Mouse (Mus musculus) hindbrain, postnatal 0 days (tissue): ENCODE data around the gene Zzef1. TPM values are rescaled to one million over a fixed set of nuclear protein-coding genes. Genes with fewer than 3 reads are reported as not detected.

Experiments used
- ATAC-seq: fragments of 200-750 bp; cut with Nextera tagmentation; 2 replicates; pipeline ENCODE4 v1.8.0; 2017; ENCODE audit warnings: mild to moderate bottlenecking, moderate TSS enrichment, moderate library complexity
- DNase-seq: peaks from one replicate; pipeline ENCODE4 v3.0.0-alpha.2; 2015; ENCODE audit warnings: low spot score
- H3K27ac ChIP-seq: fragments of 300-500 bp; sonication (generic); 2 replicates; pipeline ENCODE4 v1.5.1; 2014; ENCODE audit warnings: mild to moderate bottlenecking
- H3K27me3 ChIP-seq: fragments of 300-500 bp; sonication (generic); 2 replicates; pipeline ENCODE4 v1.6.1; 2014; ENCODE audit warnings: low read length, mixed read lengths; ENCODE audit not compliant: insufficient read depth
- H3K36me3 ChIP-seq: fragments of 300-500 bp; sonication (generic); 2 replicates; pipeline ENCODE4 v1.6.1; 2014; ENCODE audit warnings: low read length, mixed read lengths; ENCODE audit not compliant: insufficient read depth
- H3K4me1 ChIP-seq: fragments of 300-500 bp; sonication (generic); 2 replicates; pipeline ENCODE4 v1.6.1; 2014; ENCODE audit warnings: antibody characterized with exemption, low read length, mixed read lengths; ENCODE audit not compliant: insufficient read depth
- H3K4me2 ChIP-seq: fragments of 300-500 bp; sonication (generic); 2 replicates; pipeline ENCODE4 v1.6.1; 2014; ENCODE audit warnings: low read depth, mild to moderate bottlenecking, low read length, moderate library complexity, mixed read lengths
- H3K4me3 ChIP-seq: fragments of 300-500 bp; sonication (generic); 2 replicates; pipeline ENCODE4 v1.5.1; 2014; ENCODE audit warnings: low read length
- H3K9ac ChIP-seq: fragments of 300-500 bp; sonication (generic); replicated peaks from 2 replicates; pipeline ENCODE4 v1.6.1; 2014; ENCODE audit warnings: mild to moderate bottlenecking, low read length, moderate library complexity, mixed read lengths
- H3K9me3 ChIP-seq: fragments of 300-500 bp; sonication (generic); 2 replicates; pipeline ENCODE4 v1.6.1; 2016; ENCODE audit warnings: low read length, mixed read lengths
- CTCF ChIP-seq: IDR thresholded peaks from 2 replicates; pipeline ENCODE4 v1.5.1; 2016; ENCODE audit warnings: antibody characterized with exemption, control low read depth, low read depth
- WGBS: fragments of 180-500 bp; shearing (Covaris S2); extraction: QIAGEN DNeasy Blood & Tissue Kit; methylation state at CpG from one replicate; pipeline ENCODE4 v1.1.7; 2014; 5-methylcytosine and 5-hydroxymethylcytosine counted together
- microRNA-seq, 2 experiments: library from miRNA; unstranded; fragments of <30 nt; microRNA quantifications; one replicate each; pipeline ENCODE4; 2016
- polyA plus RNA-seq: library from polyadenylated mRNA; unstranded; fragments of >200 nt; fragmentation: Nextera tagmentation; extraction: Ambion mirVana; gene quantifications from 2 replicates; pipeline ENCODE4 v1.2.1, GENCODE M21; 2015
- total RNA-seq: library from RNA; depleted of rRNA; stranded (reverse); fragments of >200 nt; gene quantifications from 2 replicates; pipeline ENCODE4 v1.2.3, GENCODE M21; 2014; rRNA removed

Gene Zzef1
- total and polyA plus RNA-seq, 2 experiments from 2014 or later = 9.4 to 43.2 TPM

DNA sequence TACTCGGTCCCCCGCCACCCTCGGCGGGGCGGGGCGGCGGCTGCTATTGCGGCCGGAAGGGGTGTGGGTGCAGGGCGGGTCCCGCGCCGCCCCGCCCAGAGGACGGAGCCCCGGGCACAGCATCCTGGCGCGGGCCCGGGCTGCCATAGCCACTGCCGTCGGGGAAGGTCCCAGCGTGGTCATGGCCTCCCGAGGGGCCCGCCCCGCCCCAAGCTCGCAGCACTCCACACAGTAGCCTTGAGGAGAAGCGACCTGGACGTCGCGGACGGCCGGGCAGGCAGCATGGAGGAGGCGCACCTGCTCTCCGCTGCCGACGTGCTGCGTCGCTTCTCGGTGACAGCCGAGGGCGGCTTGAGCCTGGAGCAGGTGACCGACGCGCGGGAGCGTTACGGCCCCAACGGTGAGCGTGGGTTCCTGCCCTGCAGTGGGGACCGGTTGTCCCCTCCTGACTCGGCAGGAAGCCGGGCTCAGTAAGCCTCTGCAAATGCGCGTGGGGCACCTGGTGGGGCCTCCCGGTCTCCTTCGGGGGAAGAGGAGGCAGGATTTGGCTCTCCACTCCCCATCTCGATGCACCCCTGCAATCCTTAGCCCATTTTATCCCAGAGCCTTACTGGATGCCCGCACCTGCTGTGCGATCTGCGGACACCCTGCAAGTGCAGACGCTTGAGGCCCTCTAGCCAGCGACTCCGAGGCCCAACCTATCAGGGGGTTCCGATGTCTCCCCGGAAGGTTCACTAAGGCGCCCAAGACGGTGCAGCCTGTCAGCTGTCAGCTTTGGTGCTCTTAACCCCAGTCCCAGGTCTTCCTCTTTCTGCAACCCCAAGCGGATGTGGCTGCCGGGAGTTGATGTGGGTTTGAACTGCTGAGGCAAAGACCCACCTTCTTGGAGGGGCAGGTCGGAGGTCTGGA lies 165.3 kb downstream of the Zzef1 start, which contains the start of gene Atp2a3:
TSS of gene Atp2a3 (plus strand) at position 98 of the 909 bp plus-strand sequence.
- WGBS = 4% methylated on average over 66 of the region's 70 CpGs
- Histone ChIP-seq H3K27me3 (peaks cover 27% of the 10 kb centered on the region), H3K9ac (no peak within 1 kb of the TSS), H3K4me2 (peak within 1 kb of the TSS; percentile 34), H3K9me3 (no peaks in the 10 kb centered on the region), H3K27ac (no peak within 1 kb of the TSS), H3K4me3 (peak within 1 kb of the TSS; percentile 23), H3K36me3 (no peaks in the 10 kb centered on the region), H3K4me1 (no peaks in the 10 kb centered on the region)
- no peak for ATAC-seq
- no peak for DNase-seq
- TF ChIP-seq CTCF = no peak

DNA sequence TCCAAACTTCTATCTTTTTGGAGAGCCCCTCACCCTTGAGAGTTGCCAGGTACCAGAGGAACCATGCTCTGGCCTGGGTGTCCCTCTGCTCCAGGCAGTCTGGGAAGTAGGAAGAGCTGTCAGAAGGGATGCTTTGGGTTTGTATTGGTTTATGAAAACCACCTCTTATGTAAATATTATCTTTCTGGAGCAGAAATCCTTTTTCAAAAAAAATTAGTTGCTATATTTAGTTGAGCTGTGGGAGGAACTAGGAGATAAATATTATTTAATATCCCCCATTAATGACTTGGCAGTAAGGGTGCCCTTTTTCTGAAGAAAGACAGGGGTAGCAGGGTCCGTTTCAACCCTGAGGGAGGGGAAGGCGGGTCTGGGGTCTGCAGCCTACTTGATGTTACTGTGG lies 166.4 kb downstream of the Zzef1 start:
- Histone ChIP-seq H3K4me2 (no peak overlapping the region), H3K36me3 (no peaks in the 10 kb centered on the region), H3K27me3 (peaks cover 27% of the 10 kb centered on the region), H3K9me3 (no peaks in the 10 kb centered on the region), H3K27ac (no peak overlapping the region), H3K4me3 (no peak overlapping the region), H3K9ac (no peak overlapping the region), H3K4me1 (no peaks in the 10 kb centered on the region)
- no peak for TF ChIP-seq CTCF
- DNase-seq = no peak
- no peak for ATAC-seq
- WGBS = 89% methylated on average over 2 of the region's 2 CpGs

DNA sequence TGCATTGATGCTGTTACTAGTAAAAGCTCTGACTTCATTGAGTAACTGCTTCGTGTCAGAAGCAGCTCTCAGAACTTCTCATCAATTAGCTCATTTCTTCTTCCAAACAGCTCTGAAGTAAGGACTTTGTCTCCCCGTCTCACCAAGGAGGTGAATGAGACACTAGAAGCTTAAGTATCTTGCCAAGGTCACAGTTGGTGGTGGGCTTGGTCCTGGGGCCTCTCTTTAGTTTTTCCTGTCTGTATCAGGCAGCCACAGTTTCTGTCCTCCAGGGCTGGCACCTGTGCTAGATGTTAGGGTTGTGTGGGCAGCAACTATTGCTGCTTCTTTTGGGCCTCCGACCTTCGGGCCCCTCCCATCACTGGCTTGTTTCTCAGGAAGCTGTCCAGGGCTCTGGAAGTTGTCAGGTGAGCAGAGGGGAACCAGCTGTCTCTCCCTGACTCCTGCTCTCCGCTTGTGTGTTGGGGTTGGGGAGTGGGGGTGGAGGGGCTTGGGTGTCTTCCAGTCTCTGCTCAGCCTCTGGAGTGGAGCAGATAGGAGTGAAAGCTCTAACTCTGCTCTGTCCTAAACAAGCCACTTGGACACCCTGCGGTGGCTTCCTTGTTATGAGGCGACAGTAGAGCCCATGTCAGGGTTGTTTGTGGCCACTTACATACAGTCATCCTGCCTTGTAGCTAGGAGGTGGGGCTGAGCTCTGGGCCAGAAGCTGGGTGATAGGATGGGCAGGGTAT lies 167.2 kb downstream of the Zzef1 start:
- H3K27ac ChIP-seq = no peak overlapping the region
- H3K9ac ChIP-seq = no peak overlapping the region
- TF ChIP-seq CTCF = no peak
- H3K36me3 ChIP-seq = no peaks in the 10 kb centered on the region
- DNase-seq = no peak
- no peak overlapping the region for H3K4me3 ChIP-seq
- peaks cover 27% of the 10 kb centered on the region for H3K27me3 ChIP-seq
- H3K4me1 ChIP-seq = no peaks in the 10 kb centered on the region
- H3K4me2 ChIP-seq = no peak overlapping the region
- ATAC-seq = no peak
- H3K9me3 ChIP-seq = no peaks in the 10 kb centered on the region
- WGBS = 61% methylated on average over 7 of the region's 7 CpGs

DNA sequence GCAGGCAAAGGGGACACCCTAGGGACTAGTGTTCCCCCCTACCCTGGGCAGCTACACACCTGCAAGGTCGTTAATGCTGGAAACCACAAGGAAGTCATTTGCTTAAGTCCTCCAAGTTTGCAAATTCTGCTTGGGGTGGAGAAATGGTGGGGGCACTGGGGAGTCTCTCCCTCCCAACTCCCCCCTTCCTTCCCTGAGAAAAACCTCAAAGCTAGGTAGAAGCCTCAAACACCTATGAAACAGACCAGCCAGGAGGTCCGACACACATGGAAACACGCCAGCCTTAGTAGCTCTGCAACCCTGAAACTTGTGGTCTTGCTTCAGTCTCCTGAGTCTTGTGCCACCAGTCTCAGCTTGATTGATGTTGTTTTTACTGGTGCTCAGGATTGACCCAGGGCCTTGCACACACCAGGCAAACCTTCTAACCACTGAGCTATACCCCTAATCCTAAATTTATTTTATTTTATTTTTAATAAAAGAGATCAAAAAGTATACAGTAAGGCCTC lies 167.8 kb downstream of the Zzef1 start:
- Histone ChIP-seq H3K36me3 (no peaks in the 10 kb centered on the region), H3K4me3 (no peak overlapping the region), H3K4me2 (no peak overlapping the region), H3K4me1 (no peaks in the 10 kb centered on the region), H3K9ac (no peak overlapping the region), H3K27me3 (peaks cover 27% of the 10 kb centered on the region), H3K27ac (no peak overlapping the region), H3K9me3 (no peaks in the 10 kb centered on the region)
- DNase-seq (no peak), ATAC-seq (no peak)
- no peak for TF ChIP-seq CTCF
- WGBS = 68% methylated on average over 3 of the region's 3 CpGs

DNA sequence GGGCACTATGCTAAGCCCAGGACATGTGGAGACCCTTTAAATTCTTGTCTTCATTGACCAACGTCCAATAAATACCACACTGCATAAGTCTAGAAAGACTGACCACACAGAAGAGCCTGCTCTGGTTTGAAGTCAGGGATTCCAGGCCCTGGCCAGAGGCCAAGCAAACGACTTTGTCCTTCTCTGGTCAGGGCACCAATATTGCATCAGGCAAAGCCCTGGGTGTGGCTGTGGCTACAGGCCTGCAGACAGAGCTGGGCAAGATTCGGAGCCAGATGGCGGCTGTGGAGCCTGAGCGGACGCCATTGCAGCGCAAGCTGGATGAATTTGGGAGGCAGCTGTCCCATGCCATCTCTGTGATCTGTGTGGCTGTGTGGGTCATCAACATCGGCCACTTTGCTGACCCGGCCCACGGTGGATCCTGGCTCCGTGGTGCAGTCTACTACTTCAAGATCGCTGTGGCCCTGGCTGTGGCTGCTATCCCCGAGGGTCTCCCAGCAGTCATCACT lies 179.0 kb downstream of the Zzef1 start:
- TF ChIP-seq CTCF = no peak
- no peak overlapping the region for H3K4me3 ChIP-seq
- no peaks in the 10 kb centered on the region for H3K9me3 ChIP-seq
- no peak overlapping the region for H3K4me2 ChIP-seq
- WGBS = 77% methylated on average over 13 of the region's 13 CpGs
- H3K27ac ChIP-seq = no peak overlapping the region
- no peaks in the 10 kb centered on the region for H3K27me3 ChIP-seq
- no peak for DNase-seq
- no peaks in the 10 kb centered on the region for H3K36me3 ChIP-seq
- H3K9ac ChIP-seq = no peak overlapping the region
- ATAC-seq = no peak
- no peaks in the 10 kb centered on the region for H3K4me1 ChIP-seq

Small RNA genes within 50 kb of the gene (microRNA-seq; reads per million reads assigned to microRNA genes)
- gene Gm44467 = 0 reads per million in 2 experiments

Other genes starting within 250 kb of the Zzef1 start
- gene Spns3, start 245.7 kb upstream of the Zzef1 start, total RNA-seq = 0.10 TPM in 1 of 2 replicates, not detected in the other
- gene Spns3, start 245.7 kb upstream of the Zzef1 start, polyA plus RNA-seq = 0.13 and 0.25 TPM in 2 replicates
- 32.0 and 40.1 TPM in 2 replicates for gene Ube2g1, start 188.9 kb upstream of the Zzef1 start, total RNA-seq
- gene Ube2g1, start 188.9 kb upstream of the Zzef1 start, polyA plus RNA-seq = 65.4 and 68.1 TPM in 2 replicates
- 42.8 and 45.2 TPM in 2 replicates for gene Ankfy1, start 106.2 kb upstream of the Zzef1 start, total RNA-seq
- 15.5 and 16.0 TPM in 2 replicates for gene Ankfy1, start 106.2 kb upstream of the Zzef1 start, polyA plus RNA-seq
- 10.9 and 11.8 TPM in 2 replicates for gene Cyb5d2, start 84 bp upstream of the Zzef1 start, total RNA-seq
- 8.6 and 8.7 TPM in 2 replicates for gene Cyb5d2, start 84 bp upstream of the Zzef1 start, polyA plus RNA-seq
- gene Atp2a3, start 164.9 kb downstream of the Zzef1 start, total RNA-seq = 2.4 and 4.6 TPM in 2 replicates
- gene Atp2a3, start 164.9 kb downstream of the Zzef1 start, polyA plus RNA-seq = 2.4 and 2.7 TPM in 2 replicates
- gene P2rx1, start 202.9 kb downstream of the Zzef1 start, total RNA-seq = 0.32 and 1.3 TPM in 2 replicates
- 0.45 and 0.60 TPM in 2 replicates for gene P2rx1, start 202.9 kb downstream of the Zzef1 start, polyA plus RNA-seq
- 27.4 and 32.5 TPM in 2 replicates for gene Camkk1, start 222.8 kb downstream of the Zzef1 start, total RNA-seq
- 26.5 and 26.7 TPM in 2 replicates for gene Camkk1, start 222.8 kb downstream of the Zzef1 start, polyA plus RNA-seq